In genomic region chr11:48807563-48808303, GRCm38 (mm10) we compare ENCODE assay signal across 9 mouse cellular contexts. TPM values are rescaled to one million over a fixed set of nuclear protein-coding genes. Genes with fewer than 3 reads are reported as not detected.
DNase-seq lines count a peak whose midpoint lies in the region; ATAC-seq and TF ChIP-seq lines count a peak whose summit lies in the region.
"Had no signal": no experiment of that assay in that cellular context is flagged by ENCODE, and none has a peak within 500 bp of the region (broad histone marks: within the 10 kb centered on the region; RNA-seq: fewer than 3 reads in every experiment).

No protein-coding gene starts in this region.

- no peak for TF ChIP-seq EP300 in MEL (IDR thresholded peaks at IDR 0.05; ENCODE audit: low read depth in 1 of 2, low read length in 2 of 2)

- peaks cover 16% of the 10 kb centered on the region for H3K79me2 ChIP-seq in MEL (ENCODE audit: control insufficient read depth, insufficient read depth, low read length, poor library complexity)

- no peak overlapping the region; the same call in 1 of the 2 replicates for H3K27ac ChIP-seq in kidney, embryonic 16.5 days (ENCODE audit: low read length)
- H3K27ac ChIP-seq in kidney, adult 2 months (ENCODE audit: insufficient read depth, low read depth, low read length), result no peak overlapping the region
- no peak overlapping the region for H3K27ac ChIP-seq in MEL (ENCODE audit: control insufficient read depth, low read depth, low read length)
- no peak overlapping the region for H3K27ac ChIP-seq in hindbrain, embryonic 11.5 days (ENCODE audit: low read depth, low read length)
- peak overlapping the region; percentile 41; the same call in 1 of the 2 replicates for H3K27ac ChIP-seq in liver, embryonic 15.5 days (replicated peaks)

- H3K9me3 ChIP-seq in kidney, embryonic 16.5 days (ENCODE audit: low read length), result no peaks in the 10 kb centered on the region
- no peaks in the 10 kb centered on the region for H3K9me3 ChIP-seq in MEL (replicated peaks; ENCODE audit: insufficient read depth, low read length)
- H3K9me3 ChIP-seq in hindbrain, embryonic 11.5 days (ENCODE audit: control insufficient read depth, low read length), result no peaks in the 10 kb centered on the region
- no peaks in the 10 kb centered on the region for H3K9me3 ChIP-seq in liver, embryonic 15.5 days (replicated peaks)

- no peak overlapping the region for H3K4me2 ChIP-seq in kidney, embryonic 16.5 days (replicated peaks; ENCODE audit: low read depth, low read length)
- H3K4me2 ChIP-seq in hindbrain, embryonic 11.5 days (replicated peaks; ENCODE audit: low read depth, low read length), result no peak overlapping the region
- H3K4me2 ChIP-seq in liver, embryonic 15.5 days, result no peak overlapping the region

- H3K4me3 ChIP-seq in kidney, embryonic 16.5 days (ENCODE audit: low read length), result no peak overlapping the region
- H3K4me3 ChIP-seq in kidney, adult 2 months (ENCODE audit: insufficient read depth, low read depth, low read length), result no peak overlapping the region
- H3K4me3 ChIP-seq in MEL (ENCODE audit: control insufficient read depth in 1 of 2, insufficient read depth in 1 of 2, low read depth in 2 of 2, low read length in 2 of 2), result no peak overlapping the region
- no peak overlapping the region for H3K4me3 ChIP-seq in hindbrain, embryonic 11.5 days (ENCODE audit: low read depth, low read length)
- H3K4me3 ChIP-seq in liver, embryonic 15.5 days (replicated peaks), result no peak overlapping the region

- no peak for TF ChIP-seq CTCF in kidney, adult 2 months (conservative IDR thresholded peaks at IDR 0.05; ENCODE audit: insufficient read depth, insufficient read length, low read depth, low read length)
- TF ChIP-seq CTCF in MEL (IDR thresholded peaks at IDR 0.05 in 2 of 3, conservative IDR thresholded peaks at IDR 0.05 in 1 of 3; ENCODE audit: control insufficient read depth in 1 of 3, insufficient read depth in 1 of 3, low read depth in 2 of 3, low read length in 3 of 3, poor library complexity in 1 of 3, severe bottlenecking in 1 of 3), result no peak

- H3K27me3 ChIP-seq in kidney, embryonic 16.5 days (ENCODE audit: insufficient read depth, low read length), result no peaks in the 10 kb centered on the region
- no peaks in the 10 kb centered on the region for H3K27me3 ChIP-seq in kidney, adult 2 months (replicated peaks; ENCODE audit: control insufficient read depth, insufficient read depth, low read length)
- no peaks in the 10 kb centered on the region for H3K27me3 ChIP-seq in MEL (ENCODE audit: control insufficient read depth in 1 of 2, insufficient read depth in 2 of 2, low read length in 2 of 2)
- H3K27me3 ChIP-seq in hindbrain, embryonic 11.5 days (ENCODE audit: control insufficient read depth, insufficient read depth, low read length), result no peaks in the 10 kb centered on the region
- H3K27me3 ChIP-seq in liver, embryonic 15.5 days, result no peaks in the 10 kb centered on the region

- no peak for DNase-seq in kidney, adult 2 months
- DNase-seq in MEL (ENCODE audit: low read depth, low spot score), result peak; percentile 73
- DNase-seq in hindbrain, embryonic 11.5 days (ENCODE audit: low spot score), result no peak
- no peak for DNase-seq in gastrocnemius, adult 18-20 months (ENCODE audit: low spot score)
- DNase-seq in cerebellum, adult 9-10 months, result no peak
- DNase-seq in cerebellum, adult 18-20 months, result no peak
- DNase-seq: adrenal gland, postnatal 36 days had no signal

- no peak for TF ChIP-seq RAD21 in MEL (IDR thresholded peaks at IDR 0.05; ENCODE audit: low read depth, low read length)

- no peak overlapping the region for H3K9ac ChIP-seq in kidney, embryonic 16.5 days (replicated peaks; ENCODE audit: low read length)
- no peak overlapping the region for H3K9ac ChIP-seq in MEL (ENCODE audit: control insufficient read depth, low read depth, low read length, poor library complexity, severe bottlenecking)
- no peak overlapping the region for H3K9ac ChIP-seq in hindbrain, embryonic 11.5 days (ENCODE audit: low read depth, low read length)
- no peak overlapping the region for H3K9ac ChIP-seq in liver, embryonic 15.5 days

- ATAC-seq in kidney, embryonic 16.5 days (ENCODE audit: low FRiP score, low TSS enrichment), result peak; percentile 7; the same call in 1 of the 2 replicates
- peak; percentile 13; the same call in 1 of the 2 replicates for ATAC-seq in hindbrain, embryonic 11.5 days (ENCODE audit: low FRiP score)
- ATAC-seq in liver, embryonic 15.5 days (ENCODE audit: insufficient read depth), result peak; percentile 4; the same call in 1 of the 2 replicates

- TF ChIP-seq POLR2A in kidney, adult 2 months (IDR thresholded peaks at IDR 0.05; ENCODE audit: low read depth, low read length), result no peak
- peak in 1 of 2 experiments; percentile 31; a peak in 2 of 4 replicates for TF ChIP-seq POLR2A in MEL (IDR thresholded peaks at IDR 0.05; ENCODE audit: control insufficient read depth in 1 of 2, insufficient read depth in 1 of 2, low read depth in 1 of 2, low read length in 2 of 2, poor library complexity in 1 of 2)

- H3K4me1 ChIP-seq in kidney, embryonic 16.5 days (ENCODE audit: insufficient read depth, low read length), result peaks cover 1% of the 10 kb centered on the region; the same call in 1 of the 2 replicates
- H3K4me1 ChIP-seq in kidney, adult 2 months (ENCODE audit: control insufficient read depth, insufficient read depth, low read length), result no peaks in the 10 kb centered on the region
- peaks cover 3 to 8% of the 10 kb centered on the region in 2 experiments; a peak in 1 of 4 replicates for H3K4me1 ChIP-seq in MEL (ENCODE audit: control insufficient read depth in 1 of 2, insufficient read depth in 2 of 2, low read length in 2 of 2)
- no peaks in the 10 kb centered on the region for H3K4me1 ChIP-seq in hindbrain, embryonic 11.5 days (replicated peaks; ENCODE audit: control insufficient read depth, insufficient read depth, low read length)
- peaks cover 27% of the 10 kb centered on the region for H3K4me1 ChIP-seq in liver, embryonic 15.5 days (replicated peaks)

- whole genome bisulfite sequencing in kidney, embryonic 16.5 days, result 59% methylated on average over 14 of the region's 14 CpGs
- 53% methylated on average over 14 of the region's 14 CpGs for WGBS in kidney, adult 2 months
- 67% methylated on average over 14 of the region's 14 CpGs for WGBS in hindbrain, embryonic 11.5 days
- 48% methylated on average over 14 of the region's 14 CpGs for WGBS in liver, embryonic 15.5 days (ENCODE audit: insufficient replicate concordance)

- peaks cover 86% of the 10 kb centered on the region for H3K36me3 ChIP-seq in kidney, embryonic 16.5 days (ENCODE audit: insufficient read depth, low read length)
- peaks cover 18% of the 10 kb centered on the region for H3K36me3 ChIP-seq in kidney, adult 2 months (ENCODE audit: control insufficient read depth, insufficient read depth, low read length)
- peaks cover 32 to 37% of the 10 kb centered on the region in 2 experiments for H3K36me3 ChIP-seq in MEL (ENCODE audit: control insufficient read depth in 1 of 2, insufficient read depth in 2 of 2, low read length in 2 of 2)
- H3K36me3 ChIP-seq in hindbrain, embryonic 11.5 days (ENCODE audit: control insufficient read depth, insufficient read depth, low read length), result peaks cover 24% of the 10 kb centered on the region
- peaks cover 100% of the 10 kb centered on the region for H3K36me3 ChIP-seq in liver, embryonic 15.5 days (replicated peaks)

TF ChIP-seq in MEL, 35 proteins besides CTCF, POLR2A, EP300 and RAD21 (continues in another document):
- TF ChIP-seq NELFE (IDR thresholded peaks at IDR 0.05; ENCODE audit: low read depth, low read length), result peak; percentile 33; the same call in 1 of the 2 replicates
- TF ChIP-seq TAL1 (IDR thresholded peaks at IDR 0.05; ENCODE audit: low read length), result no peak

RNA-seq across cellular contexts. Expression of gene Rack1, which starts 7.6 kb away (rescaled TPM):
- polyA plus RNA-seq in kidney, embryonic 16.5 days (2015; fragmentation: Nextera tagmentation; extraction: Ambion mirVana), result 712 and 779 TPM in 2 replicates
- 1,151 and 1,243 TPM in 2 replicates for polyA plus RNA-seq in kidney, adult 2 months (2012; rRNA removed)
- 5,378 and 5,815 TPM in 2 replicates for total RNA-seq in MEL (2012; rRNA removed)
- polyA plus RNA-seq in MEL (2012; ENCODE audit: insufficient read depth in 1 of 2, insufficient read length in 2 of 2, low read depth in 1 of 2, low replicate concordance in 2 of 2, missing spikeins in 1 of 2), result 1,000 to 10,000 TPM in 1 of 2 experiments, 100 to 1,000 TPM in 1; 376 to 4,421 TPM
- 654 and 661 TPM in 2 replicates for polyA plus RNA-seq in hindbrain, embryonic 11.5 days (2014; fragmentation: Nextera tagmentation; extraction: Ambion mirVana)
- polyA plus RNA-seq in liver, embryonic 15.5 days (2015; fragmentation: Nextera tagmentation; extraction: Ambion mirVana), result 438 and 439 TPM in 2 replicates
- total RNA-seq in gastrocnemius, adult 18-20 months (2021), result 100 to 1,000 TPM; 383 to 411 TPM

RNA-seq across cellular contexts. Expression of gene Trim41, which starts 9.4 kb away (rescaled TPM):
- 7.1 and 7.2 TPM in 2 replicates for polyA plus RNA-seq in kidney, embryonic 16.5 days (2015; fragmentation: Nextera tagmentation; extraction: Ambion mirVana)
- 26.3 and 27.3 TPM in 2 replicates for polyA plus RNA-seq in kidney, adult 2 months (2012; rRNA removed)
- 31.6 and 37.0 TPM in 2 replicates for total RNA-seq in MEL (2012; rRNA removed)
- polyA plus RNA-seq in MEL (2012; ENCODE audit: insufficient read depth in 1 of 2, insufficient read length in 2 of 2, low read depth in 1 of 2, low replicate concordance in 2 of 2, missing spikeins in 1 of 2), result 10 to 100 TPM; 56.4 to 76.3 TPM
- 4.2 and 4.5 TPM in 2 replicates for polyA plus RNA-seq in hindbrain, embryonic 11.5 days (2014; fragmentation: Nextera tagmentation; extraction: Ambion mirVana)
- 2.0 and 2.3 TPM in 2 replicates for polyA plus RNA-seq in liver, embryonic 15.5 days (2015; fragmentation: Nextera tagmentation; extraction: Ambion mirVana)
- total RNA-seq in gastrocnemius, adult 18-20 months (2021), result 10 to 100 TPM; 15.7 to 22.6 TPM

RNA-seq across cellular contexts. Expression of gene Trim7, which starts 18.2 kb away (rescaled TPM):
- polyA plus RNA-seq in kidney, embryonic 16.5 days (2015; fragmentation: Nextera tagmentation; extraction: Ambion mirVana), result 4.4 and 4.8 TPM in 2 replicates
- 80.3 and 98.8 TPM in 2 replicates for polyA plus RNA-seq in kidney, adult 2 months (2012; rRNA removed)
- 0.72 and 0.81 TPM in 2 replicates for total RNA-seq in MEL (2012; rRNA removed)
- polyA plus RNA-seq in MEL (2012; ENCODE audit: insufficient read depth in 1 of 2, insufficient read length in 2 of 2, low read depth in 1 of 2, low replicate concordance in 2 of 2, missing spikeins in 1 of 2), result 1 to 10 TPM in 1 of 2 experiments, not detected in 1; 1.3 TPM
- 0.56 and 0.77 TPM in 2 replicates for polyA plus RNA-seq in hindbrain, embryonic 11.5 days (2014; fragmentation: Nextera tagmentation; extraction: Ambion mirVana)
- polyA plus RNA-seq in liver, embryonic 15.5 days (2015; fragmentation: Nextera tagmentation; extraction: Ambion mirVana), result 0.09 and 0.21 TPM in 2 replicates
- total RNA-seq in gastrocnemius, adult 18-20 months (2021), result 10 to 100 TPM; 34.7 to 41.9 TPM

RNA-seq across cellular contexts. Expression of gene Gm12184, which starts 18.7 kb away (rescaled TPM):
- polyA plus RNA-seq in kidney, embryonic 16.5 days (2015; fragmentation: Nextera tagmentation; extraction: Ambion mirVana), result 0.86 and 1.2 TPM in 2 replicates
- polyA plus RNA-seq in kidney, adult 2 months (2012; rRNA removed), result 9.7 and 10.4 TPM in 2 replicates
- 7.1 and 10.9 TPM in 2 replicates for total RNA-seq in MEL (2012; rRNA removed)
- 10 to 100 TPM in 1 of 2 experiments, not detected in 1; 15.3 TPM for polyA plus RNA-seq in MEL (2012; ENCODE audit: insufficient read depth in 1 of 2, insufficient read length in 2 of 2, low read depth in 1 of 2, low replicate concordance in 2 of 2, missing spikeins in 1 of 2)
- 5.8 and 7.4 TPM in 2 replicates for polyA plus RNA-seq in hindbrain, embryonic 11.5 days (2014; fragmentation: Nextera tagmentation; extraction: Ambion mirVana)
- polyA plus RNA-seq in liver, embryonic 15.5 days (2015; fragmentation: Nextera tagmentation; extraction: Ambion mirVana), result 1.4 and 2.1 TPM in 2 replicates
- 1 to 10 TPM; 1.8 to 2.5 TPM for total RNA-seq in gastrocnemius, adult 18-20 months (2021)

Comparison
In these comparisons a context has a peak if more than half of its experiments do, and no peak if none do; other contexts are left out.
1. RNA of gene Trim7, which starts 18.2 kb away (polyA plus RNA-seq): 80.3 to 98.8 TPM in kidney, adult 2 months; 4.4 to 4.8 TPM in kidney, embryonic 16.5 days, 1.3 TPM in MEL, 0.56 to 0.77 TPM in hindbrain, embryonic 11.5 days and 0.09 to 0.21 TPM in liver, embryonic 15.5 days; every median in the first group is over 10 times any median in the second.
2. Peak in every context shown above with its lines, with median percentiles within 50 percentile points of each other: ATAC-seq.